Mouse (Mus musculus): ENCODE measurements around the gene Myo1c.
"Not testable (repeated sequence)": the region's sequence is repeated elsewhere in the genome, so short reads cannot be mapped to it uniquely, and the experiment has no call there.

Gene Myo1c

GRCm38 (mm10) chr11:75669176-75669852 lies 19.0 kb downstream of the Myo1c start:
- no peak for DNase-seq (ENCODE audit: low read depth, low spot score)

GRCm38 (mm10) chr11:75669853-75670200 lies 19.5 kb downstream of the Myo1c start:
- no peak for DNase-seq (ENCODE audit: low read depth, low spot score)

DNA sequence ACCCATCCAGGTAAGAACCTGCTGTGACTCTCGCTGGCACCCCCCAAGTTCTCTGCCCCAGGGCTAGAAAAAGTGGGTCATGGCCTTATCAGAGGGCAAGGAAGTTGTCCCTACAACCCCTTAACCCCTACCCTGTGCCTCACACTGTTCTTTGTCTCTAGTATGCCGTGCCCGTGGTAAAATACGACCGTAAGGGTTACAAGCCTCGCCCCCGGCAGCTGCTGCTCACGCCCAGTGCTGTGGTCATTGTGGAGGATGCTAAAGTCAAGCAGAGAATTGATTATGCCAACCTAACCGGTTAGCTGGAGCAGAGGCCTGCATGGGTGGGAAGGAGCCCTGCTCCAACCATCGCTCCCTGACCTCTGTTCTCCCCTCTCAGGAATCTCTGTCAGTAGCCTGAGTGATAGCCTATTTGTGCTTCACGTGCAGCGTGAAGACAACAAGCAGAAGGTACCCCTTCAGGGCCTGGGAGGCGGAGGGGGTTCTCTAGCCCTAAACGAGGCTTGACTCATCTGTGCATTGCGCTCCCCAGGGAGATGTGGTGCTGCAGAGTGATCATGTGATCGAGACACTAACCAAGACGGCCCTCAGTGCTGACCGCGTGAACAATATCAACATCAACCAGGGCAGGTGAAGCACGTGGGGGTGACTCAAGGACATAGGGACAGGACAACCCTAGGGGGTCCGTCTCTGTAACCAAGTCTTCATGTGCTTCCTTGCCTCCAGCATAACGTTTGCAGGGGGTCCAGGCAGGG lies 21.3 kb downstream of the Myo1c start:
- no peak for DNase-seq (ENCODE audit: low read depth, low spot score)

DNA sequence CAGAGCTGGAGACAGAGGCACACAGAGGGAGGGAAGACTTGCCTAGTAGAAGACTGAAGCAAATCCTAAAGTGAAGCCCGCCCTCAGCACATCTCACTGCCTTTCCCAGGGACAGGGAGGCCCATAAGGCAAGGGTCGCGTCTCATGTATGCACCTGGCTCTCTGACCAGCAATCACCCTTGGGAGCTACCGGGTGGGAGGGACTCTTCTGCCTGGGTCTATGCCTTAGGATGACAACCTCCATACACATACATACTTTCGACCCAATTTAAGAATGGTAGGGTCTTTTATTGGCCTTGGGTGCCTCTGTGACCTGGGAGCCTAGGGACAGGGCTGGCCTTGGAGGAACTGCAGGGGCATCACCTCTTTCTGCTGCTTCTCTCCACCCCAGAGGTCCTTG lies 23.1 kb downstream of the Myo1c start:
- DNase-seq (ENCODE audit: low read depth, low spot score): no peak

DNA sequence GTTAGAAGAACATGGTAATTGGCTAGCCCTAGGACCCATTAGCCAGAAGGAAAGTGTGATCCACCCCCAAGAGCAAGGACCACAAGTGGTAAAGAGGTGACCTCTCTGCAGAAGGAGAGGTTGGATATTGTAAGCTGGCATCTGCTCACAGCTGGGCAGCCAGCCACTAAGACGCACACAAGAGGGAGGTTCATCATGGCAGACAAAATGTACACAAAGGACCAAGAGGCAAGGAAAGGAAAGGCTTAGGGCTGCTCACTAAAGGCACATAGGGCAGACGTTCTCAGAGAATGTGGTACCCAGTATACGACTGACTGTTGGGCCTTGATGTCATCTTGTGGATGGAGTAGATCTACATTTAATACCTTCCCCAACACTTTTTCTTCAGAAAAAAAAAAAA lies 24.6 kb downstream of the Myo1c start:
- no peak for DNase-seq (ENCODE audit: low read depth, low spot score)

- DNase-seq (ENCODE audit: low read depth, low spot score): no peak
Measured at GRCm38 (mm10) chr11:75677881-75678746, 27.8 kb downstream of the Myo1c start.

GRCm38 (mm10) chr11:75678747-75679438 lies 28.6 kb downstream of the Myo1c start, which contains the start of gene Crk:
Crk (plus strand) TSS chr11:75679259.
- peak; percentile 97 for DNase-seq (ENCODE audit: low read depth, low spot score)

DNA sequence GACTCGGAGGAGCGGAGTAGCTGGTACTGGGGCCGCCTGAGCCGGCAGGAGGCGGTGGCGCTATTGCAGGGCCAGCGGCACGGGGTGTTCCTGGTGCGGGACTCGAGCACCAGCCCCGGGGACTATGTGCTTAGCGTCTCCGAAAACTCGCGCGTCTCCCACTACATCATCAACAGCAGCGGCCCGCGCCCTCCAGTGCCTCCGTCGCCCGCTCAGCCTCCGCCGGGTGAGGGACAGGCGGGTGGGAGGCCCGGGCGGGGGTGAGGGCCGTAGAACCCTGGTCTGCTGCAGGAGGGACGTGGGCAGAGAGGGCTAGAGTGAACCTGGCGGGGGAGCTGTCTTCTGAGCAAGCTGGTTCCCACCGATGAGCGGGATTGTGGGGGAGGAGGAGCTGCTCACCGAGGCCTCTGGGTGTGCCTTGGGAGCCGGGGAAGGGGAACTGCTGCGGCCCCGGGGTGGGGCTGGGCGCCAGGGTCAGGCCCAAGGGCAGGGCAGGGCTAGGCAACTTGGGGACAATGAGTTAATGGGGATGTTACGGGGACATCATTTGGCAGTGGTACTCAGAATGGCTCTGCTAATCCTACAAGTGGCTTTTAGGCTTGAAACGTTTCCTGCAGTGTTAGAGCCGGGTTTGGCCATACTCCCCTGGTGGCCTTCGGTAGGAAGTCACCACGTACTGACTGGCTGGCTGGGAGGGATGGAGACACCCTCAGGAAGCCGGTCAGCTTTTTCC lies 29.3 kb downstream of the Myo1c start:
- peak; percentile 24 for DNase-seq (ENCODE audit: low read depth, low spot score)

DNA sequence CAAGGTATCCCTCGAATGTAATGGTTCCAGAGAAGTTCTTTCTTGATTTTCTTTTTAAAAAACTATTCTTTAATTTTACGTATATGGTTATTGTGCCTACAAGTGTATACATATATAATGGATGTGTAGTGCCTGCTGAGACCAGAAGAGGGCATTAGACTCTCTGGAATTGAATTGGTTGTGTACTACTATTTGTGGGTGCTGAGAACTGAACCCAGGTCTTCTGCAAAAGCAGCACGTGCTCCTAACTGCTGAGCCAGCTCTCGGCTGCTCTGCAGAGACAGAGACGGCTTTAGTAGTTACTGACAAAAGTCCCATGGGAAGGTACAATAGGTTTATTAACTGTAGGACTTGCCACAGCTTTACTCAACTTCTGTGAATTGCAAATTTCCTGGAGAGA lies 34.2 kb downstream of the Myo1c start:
- DNase-seq (ENCODE audit: low read depth, low spot score): no peak

- no peak for DNase-seq (ENCODE audit: low read depth, low spot score)
Measured at GRCm38 (mm10) chr11:75684956-75685355, 34.7 kb downstream of the Myo1c start.

DNA sequence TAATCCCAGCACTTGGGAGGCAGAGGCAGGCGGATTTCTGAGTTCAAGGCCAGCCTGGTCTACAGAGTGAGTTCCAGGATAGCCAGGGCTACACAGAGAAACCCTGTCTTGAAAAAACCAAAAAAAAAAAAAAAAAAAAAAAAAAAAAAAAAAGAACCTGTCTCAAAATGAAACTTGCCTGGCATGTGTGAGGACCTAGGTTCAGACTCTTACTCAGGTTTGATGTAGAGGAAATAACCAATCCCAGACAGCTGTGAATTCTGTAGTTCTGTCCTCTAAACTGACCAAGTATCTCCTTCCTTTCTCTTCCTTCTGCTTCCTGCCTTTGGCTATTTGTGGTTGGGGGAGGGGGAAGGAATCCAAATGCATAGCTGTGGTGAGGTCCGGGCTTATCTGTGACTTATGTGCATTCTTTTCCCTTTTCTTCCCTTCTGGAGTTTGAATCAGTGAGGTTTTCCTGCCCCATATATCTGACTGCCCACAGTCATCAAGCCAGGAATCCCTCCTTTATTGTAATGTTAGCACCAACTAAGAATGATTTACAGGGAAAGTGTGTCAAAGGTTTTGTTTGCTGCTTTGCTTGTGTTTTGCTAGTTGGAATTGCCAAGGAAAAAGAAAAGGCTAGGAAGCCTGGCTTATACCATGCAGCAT lies 37.2 kb downstream of the Myo1c start:
- DNase-seq (ENCODE audit: low read depth, low spot score): no peak

DNA sequence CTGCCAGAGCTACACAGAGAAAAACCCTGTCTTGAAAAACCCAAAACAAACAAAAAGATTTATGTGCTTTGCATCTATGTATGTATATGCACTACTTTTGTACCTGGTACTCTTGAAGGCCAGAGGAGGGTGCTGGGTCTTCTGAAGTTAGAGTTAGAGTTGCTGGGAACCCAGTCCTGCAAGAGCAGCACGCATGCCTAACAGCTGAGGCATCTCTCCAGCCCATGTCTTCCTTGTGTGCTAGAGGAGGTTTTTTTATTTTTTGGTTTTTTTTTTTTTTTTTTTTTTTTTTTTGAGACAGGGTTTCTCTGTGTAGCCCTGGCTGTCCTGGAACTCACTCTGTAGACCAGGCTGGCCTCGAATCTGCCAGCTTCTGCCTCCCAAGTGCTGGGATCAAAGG lies 37.8 kb downstream of the Myo1c start:
- no peak for DNase-seq (ENCODE audit: low read depth, low spot score)

DNA sequence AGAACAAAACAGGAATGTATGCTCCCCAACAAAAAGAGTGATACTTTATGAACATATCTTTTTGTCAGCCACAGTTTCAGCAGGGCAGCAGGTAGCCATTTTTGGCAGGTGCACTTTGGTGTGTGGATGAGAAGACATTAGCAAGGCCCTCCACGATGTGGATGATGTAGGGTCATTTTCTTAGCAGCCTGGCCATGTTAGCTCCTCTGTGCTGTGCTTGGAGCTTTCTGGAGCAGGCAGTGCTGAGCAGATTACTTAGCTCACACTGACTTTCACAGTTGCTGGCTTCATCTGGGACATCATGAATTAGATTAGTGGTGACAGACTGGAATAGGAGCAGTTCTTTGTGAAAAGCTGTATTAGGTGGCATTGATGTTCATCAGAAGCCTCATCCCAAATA lies 39.7 kb downstream of the Myo1c start:
- no peak for DNase-seq (ENCODE audit: low read depth, low spot score)

- no peak for DNase-seq (ENCODE audit: low read depth, low spot score)
Measured at GRCm38 (mm10) chr11:75691047-75691446, 40.7 kb downstream of the Myo1c start.

GRCm38 (mm10) chr11:75693570-75693969 lies 43.3 kb downstream of the Myo1c start:
- DNase-seq (ENCODE audit: low read depth, low spot score): no peak

- DNase-seq (ENCODE audit: low read depth, low spot score): not testable (repeated sequence)
Measured at GRCm38 (mm10) chr11:75697464-75697863, 47.2 kb downstream of the Myo1c start.

- no peak for DNase-seq (ENCODE audit: low read depth, low spot score)
Measured at GRCm38 (mm10) chr11:75700557-75700956, 50.3 kb downstream of the Myo1c start.

DNA sequence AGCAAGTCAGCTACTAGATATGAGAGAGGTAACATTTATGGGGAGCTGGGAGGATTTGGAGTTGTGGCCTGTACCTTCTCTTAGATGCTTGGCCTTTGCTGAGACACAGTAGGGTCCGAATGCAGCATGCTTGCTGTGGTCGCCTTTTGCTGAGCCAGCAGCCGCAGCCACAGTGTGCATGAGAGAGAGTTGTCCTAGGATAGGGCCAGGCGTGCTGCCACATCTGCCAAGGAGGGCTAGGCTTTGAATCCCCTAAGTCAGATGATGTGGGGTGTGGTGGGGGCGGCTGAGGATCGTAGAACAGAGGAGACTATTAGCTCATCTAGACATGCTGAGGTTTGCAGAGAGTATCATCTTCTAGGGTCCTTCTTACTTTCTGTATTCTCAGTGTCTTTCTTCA lies 52.5 kb downstream of the Myo1c start:
- no peak for DNase-seq (ENCODE audit: low read depth, low spot score)

DNA sequence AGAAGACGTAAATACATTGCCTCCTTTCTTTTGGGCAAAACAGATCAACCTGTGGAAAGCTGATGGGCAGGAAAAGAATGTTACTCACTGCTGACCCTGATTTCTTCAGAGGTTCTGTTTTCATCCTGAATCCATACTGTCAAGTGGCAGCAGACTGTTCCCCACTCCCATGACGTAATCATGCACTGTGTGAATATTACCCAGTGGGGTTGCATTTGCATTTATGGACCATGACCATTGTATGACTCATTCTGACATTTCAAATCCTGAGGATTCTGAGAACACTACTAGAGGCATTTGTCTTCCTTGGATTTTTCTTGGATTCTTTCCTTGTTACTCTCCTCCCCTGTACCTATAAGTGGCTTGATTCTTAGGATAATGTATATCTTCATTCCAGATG lies 53.4 kb downstream of the Myo1c start:
- DNase-seq (ENCODE audit: low read depth, low spot score): no peak

DNA sequence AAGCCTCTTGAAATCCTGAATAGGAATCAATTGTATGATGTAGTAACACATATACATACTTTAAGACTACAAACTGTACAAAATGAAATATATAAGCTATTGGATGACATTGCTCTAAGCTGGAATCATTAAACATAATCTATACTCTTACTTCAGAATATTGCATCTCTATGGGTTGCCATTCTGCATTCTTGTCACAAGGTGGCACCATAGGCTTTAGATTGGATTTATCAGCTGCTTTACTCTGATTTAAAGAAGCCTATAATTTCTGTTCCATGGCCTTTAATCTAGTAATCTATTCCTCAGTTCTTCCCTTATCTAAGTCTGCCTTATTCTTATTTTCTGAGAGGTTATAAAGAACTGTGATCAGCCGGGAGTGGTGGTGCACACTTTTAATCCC lies 63.6 kb downstream of the Myo1c start:
- DNase-seq (ENCODE audit: low read depth, low spot score): no peak

- DNase-seq (ENCODE audit: low read depth, low spot score): no peak
Measured at GRCm38 (mm10) chr11:75715556-75715955, 65.3 kb downstream of the Myo1c start.

All from retina, postnatal 7 days (tissue).